Mouse (Mus musculus): Measurements from ENCODE around the gene Erbb3. TPM values are rescaled to one million over a fixed set of nuclear protein-coding genes. Genes with fewer than 3 reads are reported as not detected.
"Not testable (repeated sequence)": the region's sequence is repeated elsewhere in the genome, so short reads cannot be mapped to it uniquely, and the experiment has no call there.

Gene Erbb3
- polyA plus RNA-seq, 1 experiment = 2.0 TPM

DNA sequence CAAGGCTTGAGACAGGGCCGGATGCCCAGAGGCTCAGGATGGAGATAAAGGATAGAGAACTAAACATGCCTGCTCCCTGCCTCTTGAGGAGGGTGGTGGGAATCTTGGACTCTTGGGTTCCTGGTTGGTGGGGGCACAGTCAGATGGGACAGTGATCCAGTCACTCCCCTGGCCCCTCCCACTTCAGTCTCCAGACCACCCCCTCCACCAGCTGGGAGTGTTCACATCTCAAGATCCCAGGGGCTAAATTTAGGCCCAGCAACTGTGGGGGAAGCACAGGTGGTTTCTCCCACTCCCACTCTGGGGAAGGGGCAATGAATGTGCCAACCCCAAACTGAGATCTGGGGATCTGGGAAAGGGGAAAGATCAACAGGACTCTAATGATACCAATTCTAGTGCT is 1.3 kb downstream of the Erbb3 start:
- H3K4me3 ChIP-seq (ENCODE audit: insufficient read depth, low read depth, low read length) = no peak overlapping the region
- H3K4me1 ChIP-seq (ENCODE audit: control insufficient read depth, insufficient read depth, insufficient read length, low read length) = no peaks in the 10 kb centered on the region
- no peak overlapping the region for H3K27ac ChIP-seq (replicated peaks; ENCODE audit: low read depth, low read length)

DNA sequence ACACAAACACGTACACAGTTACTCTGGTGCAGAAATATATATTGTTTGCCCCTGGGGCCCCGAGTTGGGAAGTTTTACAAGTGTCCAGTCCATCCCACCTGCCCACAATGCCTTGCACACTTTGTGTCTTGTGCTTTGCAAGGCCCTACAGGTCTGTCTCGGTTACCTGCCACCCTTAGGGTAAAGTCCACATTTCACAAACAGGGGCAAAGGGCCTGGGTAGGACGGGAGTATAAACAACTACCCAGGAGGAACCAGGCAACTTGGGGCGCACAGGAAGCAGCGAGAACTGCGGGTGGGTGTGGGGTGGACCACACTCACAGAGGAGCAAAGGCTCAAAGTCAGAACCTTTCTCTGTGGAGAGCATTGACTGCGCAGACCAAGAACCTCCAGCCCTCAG is 1.8 kb downstream of the Erbb3 start:
- Histone ChIP-seq H3K27ac (replicated peaks; ENCODE audit: low read depth, low read length) (no peak overlapping the region), H3K4me1 (ENCODE audit: control insufficient read depth, insufficient read depth, insufficient read length, low read length) (no peaks in the 10 kb centered on the region), H3K4me3 (ENCODE audit: insufficient read depth, low read depth, low read length) (no peak overlapping the region)

DNA sequence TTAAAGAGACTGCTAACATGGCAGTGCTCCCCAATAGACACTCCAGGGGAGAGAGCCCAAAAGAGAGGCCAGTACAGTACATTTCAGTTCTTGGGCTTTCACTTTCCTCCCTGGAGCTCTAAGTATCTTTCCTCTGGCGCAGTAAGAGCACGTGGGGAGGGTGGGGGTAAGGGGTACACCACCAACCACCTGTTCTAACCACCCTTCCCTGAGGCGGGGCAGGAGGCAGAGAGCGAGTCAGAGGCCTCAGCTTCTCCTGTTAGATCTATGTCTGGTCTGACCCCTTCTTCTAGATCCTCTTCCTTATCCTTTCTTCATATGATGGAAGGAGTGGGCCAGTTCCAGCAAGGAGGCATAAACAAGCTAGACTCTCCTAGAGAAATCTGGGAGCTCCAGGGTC is 2.3 kb downstream of the Erbb3 start:
- H3K27ac ChIP-seq (replicated peaks; ENCODE audit: low read depth, low read length) = no peak overlapping the region

GRCm38 (mm10) chr10:128586546-128586945 is 2.9 kb downstream of the Erbb3 start:
- no peak overlapping the region for H3K4me3 ChIP-seq (ENCODE audit: insufficient read depth, low read depth, low read length)
- H3K4me1 ChIP-seq (ENCODE audit: control insufficient read depth, insufficient read depth, insufficient read length, low read length) = no peaks in the 10 kb centered on the region
- no peak overlapping the region for H3K27ac ChIP-seq (replicated peaks; ENCODE audit: low read depth, low read length)

More for the DNA sequence above, 2.3 kb downstream of the Erbb3 start:
- Histone ChIP-seq H3K4me1 (ENCODE audit: control insufficient read depth, insufficient read depth, insufficient read length, low read length) (no peaks in the 10 kb centered on the region), H3K4me3 (ENCODE audit: insufficient read depth, low read depth, low read length) (no peak overlapping the region)

DNA sequence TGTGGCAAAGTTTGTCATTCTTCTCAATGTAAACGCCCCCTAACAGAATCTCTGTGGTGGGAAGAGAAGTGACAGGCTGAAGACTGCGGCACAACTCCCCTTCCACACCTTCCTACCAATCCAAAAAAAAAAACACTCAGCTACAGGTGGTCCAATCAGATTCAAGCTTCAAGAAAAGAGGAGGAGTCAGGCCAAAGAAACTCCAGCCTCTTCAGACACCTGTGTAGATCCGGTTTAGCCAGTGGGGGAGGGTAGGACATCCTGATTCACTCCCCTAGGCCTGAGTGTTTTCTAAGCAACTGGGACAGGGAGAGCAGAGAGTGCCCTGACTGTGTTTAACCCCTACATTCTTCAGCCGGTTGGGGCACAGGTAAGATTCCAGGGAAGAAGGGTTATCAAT is 5.1 kb downstream of the Erbb3 start:
- H3K27ac ChIP-seq (replicated peaks; ENCODE audit: low read depth, low read length) = no peak overlapping the region
- no peaks in the 10 kb centered on the region for H3K4me1 ChIP-seq (ENCODE audit: control insufficient read depth, insufficient read depth, insufficient read length, low read length)
- no peak overlapping the region for H3K4me3 ChIP-seq (ENCODE audit: insufficient read depth, low read depth, low read length)

GRCm38 (mm10) chr10:128583644-128584043 is 5.8 kb downstream of the Erbb3 start:
- H3K27ac ChIP-seq (replicated peaks; ENCODE audit: low read depth, low read length) = no peak overlapping the region
- no peaks in the 10 kb centered on the region for H3K4me1 ChIP-seq (ENCODE audit: control insufficient read depth, insufficient read depth, insufficient read length, low read length)
- H3K4me3 ChIP-seq (ENCODE audit: insufficient read depth, low read depth, low read length) = peak overlapping the region; percentile 31

DNA sequence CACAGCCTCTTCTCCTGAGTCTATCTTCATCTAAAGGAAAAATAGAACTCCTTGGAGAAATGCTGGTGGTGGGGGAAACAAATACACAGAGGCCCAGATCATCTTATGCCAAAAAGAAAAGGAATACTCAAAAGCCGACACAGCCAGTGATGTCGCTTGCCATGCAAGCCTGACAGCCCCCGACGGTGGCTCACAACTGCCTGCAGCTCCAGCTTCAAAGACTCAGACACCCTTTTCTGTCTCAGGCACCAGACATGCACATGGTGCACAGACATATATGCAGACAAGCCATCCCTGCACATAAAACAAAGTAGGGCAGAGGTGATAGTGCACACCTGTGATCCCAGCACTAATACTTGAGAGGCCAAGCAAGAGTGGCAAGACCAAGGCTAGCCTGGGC is 9.7 kb downstream of the Erbb3 start:
- no peaks in the 10 kb centered on the region for H3K4me1 ChIP-seq (ENCODE audit: control insufficient read depth, insufficient read depth, insufficient read length, low read length)
- H3K27ac ChIP-seq (replicated peaks; ENCODE audit: low read depth, low read length) = no peak overlapping the region
- no peak overlapping the region for H3K4me3 ChIP-seq (ENCODE audit: insufficient read depth, low read depth, low read length)

DNA sequence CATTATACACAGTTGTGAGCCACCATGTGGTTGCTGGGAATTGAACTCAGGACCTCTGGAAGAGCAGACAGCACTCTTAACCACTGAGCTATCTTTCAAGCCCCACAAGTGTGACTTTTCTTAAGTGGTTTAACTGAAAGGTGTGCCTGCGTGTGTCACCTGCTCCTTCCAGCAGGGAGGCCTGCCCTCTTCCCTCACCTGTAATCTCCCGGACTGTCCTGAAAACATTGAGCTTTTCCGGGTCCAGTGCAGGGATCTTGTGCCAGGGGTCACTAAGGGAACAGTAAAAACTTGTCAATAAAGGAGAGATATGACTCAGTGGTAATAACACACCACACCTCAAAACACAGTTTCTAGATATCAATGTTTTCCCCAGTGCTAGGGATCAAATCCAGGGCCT is 10.2 kb downstream of the Erbb3 start:
- Histone ChIP-seq H3K4me3 (ENCODE audit: insufficient read depth, low read depth, low read length) (no peak overlapping the region), H3K4me1 (ENCODE audit: control insufficient read depth, insufficient read depth, insufficient read length, low read length) (no peaks in the 10 kb centered on the region), H3K27ac (replicated peaks; ENCODE audit: low read depth, low read length) (no peak overlapping the region)

- H3K27ac ChIP-seq (replicated peaks; ENCODE audit: low read depth, low read length) = no peak overlapping the region
- no peak overlapping the region for H3K4me3 ChIP-seq (ENCODE audit: insufficient read depth, low read depth, low read length)
Measured at GRCm38 (mm10) chr10:128578330-128578729, 11.1 kb downstream of the Erbb3 start.

DNA sequence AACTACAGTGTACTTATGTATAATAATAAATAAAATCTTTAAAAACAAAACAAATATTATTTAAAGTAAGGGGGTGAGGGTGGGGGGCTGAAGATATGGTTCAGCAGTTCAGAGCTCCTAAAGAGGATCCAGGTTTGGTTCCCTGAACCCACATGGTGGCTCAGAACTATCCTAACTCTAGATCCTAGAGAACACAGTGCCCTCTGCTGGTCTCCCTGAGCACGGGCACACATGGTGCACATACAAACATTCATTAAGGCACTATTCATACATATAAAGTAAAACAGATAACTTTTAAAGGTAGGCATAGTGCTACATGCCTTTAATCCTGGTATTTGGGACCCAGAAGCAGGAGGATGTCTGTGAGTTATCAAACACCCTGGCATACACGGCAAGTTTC is 14.4 kb downstream of the Erbb3 start:
- H3K4me3 ChIP-seq (ENCODE audit: insufficient read depth, low read depth, low read length) = no peak overlapping the region
- H3K27ac ChIP-seq (replicated peaks; ENCODE audit: low read depth, low read length) = no peak overlapping the region
- H3K4me1 ChIP-seq (ENCODE audit: control insufficient read depth, insufficient read depth, insufficient read length, low read length) = no peaks in the 10 kb centered on the region

More at GRCm38 (mm10) chr10:128578330-128578729, 11.1 kb downstream of the Erbb3 start:
- no peaks in the 10 kb centered on the region for H3K4me1 ChIP-seq (ENCODE audit: control insufficient read depth, insufficient read depth, insufficient read length, low read length)

- H3K4me3 ChIP-seq (ENCODE audit: insufficient read depth, low read depth, low read length) = peak within 1 kb of the TSS; percentile 88
- peak within 1 kb of the TSS; percentile 80 for H3K27ac ChIP-seq (replicated peaks; ENCODE audit: low read depth, low read length)
- no peaks in the 10 kb centered on the region for H3K4me1 ChIP-seq (ENCODE audit: control insufficient read depth, insufficient read depth, insufficient read length, low read length)
Measured at GRCm38 (mm10) chr10:128565788-128566531, 23.5 kb downstream of the Erbb3 start, which contains the start of gene Pa2g4. TSS of gene Pa2g4 (minus strand) at chr10:128565987.

GRCm38 (mm10) chr10:128565206-128565787 is 24.2 kb downstream of the Erbb3 start:
- Histone ChIP-seq H3K4me3 (ENCODE audit: insufficient read depth, low read depth, low read length) (peak overlapping the region; percentile 88), H3K4me1 (ENCODE audit: control insufficient read depth, insufficient read depth, insufficient read length, low read length) (no peaks in the 10 kb centered on the region), H3K27ac (replicated peaks; ENCODE audit: low read depth, low read length) (peak overlapping the region; percentile 51)

DNA sequence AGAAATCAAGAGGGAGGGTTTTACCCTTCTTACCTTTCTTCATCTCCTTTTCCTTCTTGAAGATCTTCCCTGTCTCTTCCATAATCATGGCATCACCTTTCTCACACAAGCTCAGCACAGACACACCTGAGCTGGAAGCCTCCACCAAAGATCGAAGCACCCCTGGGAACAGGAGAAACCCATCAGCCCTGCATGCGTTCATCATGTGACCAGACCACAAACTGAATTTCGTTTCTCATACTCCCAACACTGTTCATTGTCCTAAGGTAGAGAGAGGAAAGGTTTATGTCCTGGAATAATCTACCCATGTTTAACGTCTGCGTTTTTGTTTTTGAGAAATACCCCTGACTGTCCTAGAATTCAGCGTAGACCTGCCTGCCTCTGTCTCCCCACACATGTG is 25.9 kb downstream of the Erbb3 start:
- no peaks in the 10 kb centered on the region for H3K4me1 ChIP-seq (ENCODE audit: control insufficient read depth, insufficient read depth, insufficient read length, low read length)
- H3K4me3 ChIP-seq (ENCODE audit: insufficient read depth, low read depth, low read length) = no peak overlapping the region
- H3K27ac ChIP-seq (replicated peaks; ENCODE audit: low read depth, low read length) = no peak overlapping the region

DNA sequence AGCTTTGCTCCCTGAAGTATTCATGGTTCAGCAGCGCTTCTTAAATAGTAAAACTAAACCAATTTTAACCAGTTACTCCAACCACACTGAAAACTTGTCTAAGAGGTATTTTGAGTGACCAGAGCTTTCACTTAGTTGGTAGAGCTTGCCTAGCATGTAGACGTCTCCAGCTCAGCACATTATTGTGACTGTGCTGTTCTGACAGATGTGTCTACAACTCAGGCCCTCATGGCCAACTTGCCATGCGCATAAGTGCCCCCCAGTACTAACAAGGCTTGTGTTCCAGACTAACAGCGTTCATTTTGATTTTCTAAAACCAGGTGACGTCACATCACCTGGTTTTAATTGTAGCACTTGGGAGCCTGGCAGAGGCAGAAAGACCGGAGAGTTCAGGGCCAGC is 32.5 kb downstream of the Erbb3 start:
- Histone ChIP-seq H3K4me3 (ENCODE audit: insufficient read depth, low read depth, low read length) (no peak overlapping the region), H3K27ac (replicated peaks; ENCODE audit: low read depth, low read length) (no peak overlapping the region), H3K4me1 (ENCODE audit: control insufficient read depth, insufficient read depth, insufficient read length, low read length) (no peaks in the 10 kb centered on the region)

GRCm38 (mm10) chr10:128556286-128556685 is 33.2 kb downstream of the Erbb3 start:
- Histone ChIP-seq H3K4me3 (ENCODE audit: insufficient read depth, low read depth, low read length) (no peak overlapping the region), H3K27ac (replicated peaks; ENCODE audit: low read depth, low read length) (no peak overlapping the region), H3K4me1 (ENCODE audit: control insufficient read depth, insufficient read depth, insufficient read length, low read length) (no peaks in the 10 kb centered on the region)

GRCm38 (mm10) chr10:128555567-128555966 is 33.9 kb downstream of the Erbb3 start:
- not testable (repeated sequence) for H3K27ac ChIP-seq (replicated peaks; ENCODE audit: low read depth, low read length); H3K4me3 ChIP-seq (ENCODE audit: insufficient read depth, low read depth, low read length); H3K4me1 ChIP-seq (ENCODE audit: control insufficient read depth, insufficient read depth, insufficient read length, low read length)

Measured in brown adipose tissue, adult 24 weeks (tissue).